In genomic region chr7:84465587-84466202, GRCm38 (mm10) we compare ENCODE assay signal across 19 mouse cellular contexts. TPM values are rescaled to one million over a fixed set of nuclear protein-coding genes. Genes with fewer than 3 reads are reported as not detected.
DNase-seq lines count a peak whose midpoint lies in the region; ATAC-seq and TF ChIP-seq lines count a peak whose summit lies in the region.
"Had no signal": no experiment of that assay in that cellular context is flagged by ENCODE, and none has a peak within 500 bp of the region (broad histone marks: within the 10 kb centered on the region; RNA-seq: fewer than 3 reads in every experiment).

No protein-coding gene starts in this region.

- no peak overlapping the region for H3K4me2 ChIP-seq in stomach, embryonic 16.5 days (ENCODE audit: low read depth, low read length)
- H3K4me2 ChIP-seq in stomach, postnatal 0 days (replicated peaks; ENCODE audit: low read depth) = no peak overlapping the region
- H3K4me2 ChIP-seq: embryonic facial prominence, embryonic 13.5 days; limb, embryonic 15.5 days; liver, embryonic 15.5 days had no signal

- H3K36me3 ChIP-seq in stomach, embryonic 16.5 days (ENCODE audit: control insufficient read depth, insufficient read depth, low read length) = no peaks in the 10 kb centered on the region
- no peaks in the 10 kb centered on the region for H3K36me3 ChIP-seq in stomach, postnatal 0 days (ENCODE audit: control insufficient read depth, insufficient read depth, low read length)
- H3K36me3 ChIP-seq: embryonic facial prominence, embryonic 13.5 days; heart, embryonic 10.5 days; limb, embryonic 15.5 days; liver, embryonic 15.5 days had no signal

- H3K27me3 ChIP-seq in stomach, embryonic 16.5 days (ENCODE audit: control insufficient read depth, insufficient read depth, low read length) = no peaks in the 10 kb centered on the region
- H3K27me3 ChIP-seq in stomach, postnatal 0 days (ENCODE audit: control insufficient read depth, insufficient read depth, low read length) = no peaks in the 10 kb centered on the region
- H3K27me3 ChIP-seq: embryonic facial prominence, embryonic 13.5 days; limb, embryonic 15.5 days; liver, embryonic 15.5 days; megakaryocyte, embryonic 14.5 days had no signal

- no peak for ATAC-seq in stomach, embryonic 16.5 days (ENCODE audit: insufficient read depth, low FRiP score)
- no peak for ATAC-seq in stomach, postnatal 0 days (ENCODE audit: low FRiP score, low TSS enrichment)

- H3K4me1 ChIP-seq in stomach, embryonic 16.5 days (ENCODE audit: control insufficient read depth, insufficient read depth, low read length) = no peaks in the 10 kb centered on the region
- H3K4me1 ChIP-seq in stomach, postnatal 0 days (replicated peaks; ENCODE audit: control insufficient read depth, insufficient read depth) = no peaks in the 10 kb centered on the region
- peaks cover 16% of the 10 kb centered on the region for H3K4me1 ChIP-seq in bone marrow macrophage, adult 2 months (ENCODE audit: control insufficient read depth, insufficient read depth, low read length)
- H3K4me1 ChIP-seq: embryonic facial prominence, embryonic 13.5 days; limb, embryonic 15.5 days; liver, embryonic 15.5 days; megakaryocyte, embryonic 14.5 days had no signal

- H3K27ac ChIP-seq in stomach, embryonic 16.5 days (ENCODE audit: low read length) = peak overlapping the region; percentile 4; the same call in 1 of the 2 replicates
- H3K27ac ChIP-seq in stomach, postnatal 0 days (replicated peaks) = no peak overlapping the region
- H3K27ac ChIP-seq in bone marrow macrophage, adult 2 months (ENCODE audit: insufficient read depth, low read depth, low read length) = peak overlapping the region; percentile 51
- H3K27ac ChIP-seq: embryonic facial prominence, embryonic 13.5 days; heart, embryonic 10.5 days; limb, embryonic 15.5 days; liver, embryonic 15.5 days had no signal

- 62% methylated on average over 3 of the region's 3 CpGs for WGBS in stomach, embryonic 16.5 days
- WGBS in stomach, postnatal 0 days = 70% methylated on average over 3 of the region's 3 CpGs

- no peak overlapping the region for H3K9ac ChIP-seq in stomach, embryonic 16.5 days (ENCODE audit: low read length)
- H3K9ac ChIP-seq in stomach, postnatal 0 days (ENCODE audit: low read length) = no peak overlapping the region
- H3K9ac ChIP-seq: embryonic facial prominence, embryonic 13.5 days; limb, embryonic 15.5 days; liver, embryonic 15.5 days had no signal

- H3K4me3 ChIP-seq in stomach, embryonic 16.5 days (replicated peaks; ENCODE audit: low read length) = no peak overlapping the region
- H3K4me3 ChIP-seq in stomach, postnatal 0 days (ENCODE audit: low read depth, low read length) = no peak overlapping the region
- H3K4me3 ChIP-seq in bone marrow macrophage, adult 2 months (ENCODE audit: insufficient read depth, low read length) = no peak overlapping the region
- H3K4me3 ChIP-seq: embryonic facial prominence, embryonic 13.5 days; heart, embryonic 10.5 days; limb, embryonic 15.5 days; liver, embryonic 15.5 days; megakaryocyte, embryonic 14.5 days had no signal

- no peaks in the 10 kb centered on the region for H3K9me3 ChIP-seq in stomach, embryonic 16.5 days (replicated peaks; ENCODE audit: control insufficient read depth, low read length)
- no peaks in the 10 kb centered on the region for H3K9me3 ChIP-seq in stomach, postnatal 0 days (ENCODE audit: control insufficient read depth, low read length)
- H3K9me3 ChIP-seq: embryonic facial prominence, embryonic 13.5 days; heart, embryonic 10.5 days; limb, embryonic 15.5 days; liver, embryonic 15.5 days; megakaryocyte, embryonic 14.5 days had no signal

- DNase-seq in heart, postnatal 4 days = peak; percentile 6
- no peak for DNase-seq in heart, adult 9 months (ENCODE audit: low spot score in 2 of 2)
- no peak for DNase-seq in stomach, postnatal 0 days (ENCODE audit: low spot score)
- no peak for DNase-seq in cerebellum, adult 11-12 months
- DNase-seq in thymus, postnatal 10 days (ENCODE audit: low spot score in 2 of 2) = no peak
- DNase-seq: B cell, adult 2 months; cerebellum, adult 9-10 months; kidney, adult 2 months; kidney, postnatal 36 days; midbrain, embryonic 14.5 days; right cerebral cortex, postnatal 25 days; thymus, postnatal 25 days had no signal

- TF ChIP-seq POLR2A in bone marrow macrophage, adult 2 months (IDR thresholded peaks at IDR 0.05; ENCODE audit: borderline replicate concordance, low read depth, low read length) = no peak

- TF ChIP-seq CTCF in stomach, postnatal 0 days (IDR thresholded peaks at IDR 0.05; ENCODE audit: low read depth) = no peak
- TF ChIP-seq CTCF in bone marrow macrophage, adult 2 months (IDR thresholded peaks at IDR 0.05; ENCODE audit: low read depth, low read length) = no peak

- no peak for TF ChIP-seq EP300 in stomach, postnatal 0 days (optimal IDR thresholded peaks at IDR 0.05)

RNA-seq across cellular contexts. Expression of gene Arnt2, which starts 55.7 kb away (rescaled TPM):
- total RNA-seq in heart, postnatal 4 days (2021) = 1 to 10 TPM; 1.5 to 1.7 TPM
- polyA plus RNA-seq in stomach, embryonic 16.5 days (2015; fragmentation: Nextera tagmentation; extraction: Ambion mirVana) = 2.9 and 3.0 TPM in 2 replicates
- 0.89 and 0.94 TPM in 2 replicates for polyA plus RNA-seq in stomach, postnatal 0 days (2015; fragmentation: Nextera tagmentation; extraction: Ambion mirVana)
- not detected in 2 replicates for polyA plus RNA-seq in bone marrow macrophage, adult 2 months (2012; ENCODE audit: insufficient read depth, insufficient read length, missing spikeins)
